Mouse (Mus musculus): ENCODE measurements around the gene Cdadc1. TPM values are rescaled to one million over a fixed set of nuclear protein-coding genes. Genes with fewer than 3 reads are reported as not detected.

Gene Cdadc1
- polyA plus RNA-seq, 1 experiment from 2014 or later = 38.6 TPM

DNA sequence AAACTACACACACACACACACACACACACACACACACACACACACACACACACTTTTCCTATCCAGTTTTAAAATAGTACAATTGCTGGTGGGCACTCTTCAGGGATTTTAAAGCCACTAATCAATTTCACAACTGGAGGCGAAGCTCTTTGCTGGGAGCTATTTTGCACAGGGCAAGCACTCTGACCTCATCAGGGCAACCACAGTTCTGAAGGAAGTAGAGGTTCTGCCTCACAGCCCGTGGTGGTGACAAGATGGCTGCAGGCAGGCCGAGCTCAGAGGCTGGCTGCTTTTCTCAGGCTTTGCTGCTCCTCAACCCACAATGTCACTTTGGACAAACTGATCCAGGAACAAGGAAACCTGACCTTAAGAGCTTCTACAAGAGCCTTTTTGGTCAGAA is 9.3 kb upstream of the Cdadc1 start:
- ChIA-PET CTCF (interaction anchor here (1.3 kb wide), 1 partner anchor 11 kb away, joined by 4 read pairs; no protein-coding TSS in a partner anchor), POLR2A (no interaction called here)
- in situ Hi-C loops (cut with MboI; ENCODE audit: low pct_unique_long_range_greater_than_20kb) = loop anchor here (5.0 to 10.0 kb wide), 3 partner anchors 335 to 1088 kb away; no protein-coding TSS in a partner anchor
- DNase-seq (ENCODE audit: low read depth, low spot score) = no peak
- ATAC-seq = no peak
- H3K27me3 ChIP-seq = peaks cover 26% of the 10 kb centered on the region
- no peak for TF ChIP-seq CTCF (IDR thresholded peaks at IDR 0.05)

DNA sequence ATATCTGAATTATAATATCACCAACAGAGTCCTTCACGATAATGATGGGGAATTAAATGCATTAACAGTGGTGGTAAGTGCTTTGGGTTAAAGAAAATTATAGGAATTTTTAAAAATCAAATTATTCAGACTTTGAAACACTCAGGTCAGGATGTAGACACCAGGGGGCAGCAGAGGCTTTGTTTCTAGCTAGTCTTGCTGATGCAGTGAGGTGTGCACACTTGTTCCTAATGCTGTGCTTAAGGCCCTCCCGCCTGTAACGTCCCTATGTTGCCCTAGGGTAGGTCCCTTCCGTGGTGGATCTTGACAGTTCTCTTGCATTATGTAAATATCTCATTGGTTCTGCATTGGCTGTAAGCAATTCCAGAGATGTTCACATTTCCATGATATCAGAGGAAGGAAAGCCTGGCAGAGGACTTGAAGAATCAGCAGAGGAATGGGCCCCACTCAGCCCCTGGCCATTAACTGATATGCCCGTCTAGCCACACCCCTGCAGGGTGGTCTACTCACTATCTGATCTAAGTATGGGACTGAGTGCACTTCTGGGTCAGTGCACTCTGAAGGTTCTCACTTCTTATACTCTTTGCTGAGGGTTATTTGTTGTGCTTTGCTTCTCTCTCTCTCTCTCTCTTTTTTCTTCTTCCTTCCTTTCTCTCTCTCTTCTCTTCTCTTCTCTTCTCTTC is 8.1 kb upstream of the Cdadc1 start:
- POLR2A ChIA-PET = no interaction called here
- H3K27me3 ChIP-seq = peaks cover 34% of the 10 kb centered on the region
- in situ Hi-C loops (cut with MboI; ENCODE audit: low pct_unique_long_range_greater_than_20kb) = loop anchor here (5.0 to 10.0 kb wide), 3 partner anchors 336 to 1089 kb away; no protein-coding TSS in a partner anchor
- CTCF ChIA-PET = interaction anchor here (0.6 to 1.9 kb wide), 4 partner anchors 13 to 411 kb away, joined by 3 to 6 read pairs (median 4); no protein-coding TSS in a partner anchor
- ATAC-seq (no peak), DNase-seq (ENCODE audit: low read depth, low spot score) (no peak)
- peak; percentile 73 for TF ChIP-seq CTCF (IDR thresholded peaks at IDR 0.05)

DNA sequence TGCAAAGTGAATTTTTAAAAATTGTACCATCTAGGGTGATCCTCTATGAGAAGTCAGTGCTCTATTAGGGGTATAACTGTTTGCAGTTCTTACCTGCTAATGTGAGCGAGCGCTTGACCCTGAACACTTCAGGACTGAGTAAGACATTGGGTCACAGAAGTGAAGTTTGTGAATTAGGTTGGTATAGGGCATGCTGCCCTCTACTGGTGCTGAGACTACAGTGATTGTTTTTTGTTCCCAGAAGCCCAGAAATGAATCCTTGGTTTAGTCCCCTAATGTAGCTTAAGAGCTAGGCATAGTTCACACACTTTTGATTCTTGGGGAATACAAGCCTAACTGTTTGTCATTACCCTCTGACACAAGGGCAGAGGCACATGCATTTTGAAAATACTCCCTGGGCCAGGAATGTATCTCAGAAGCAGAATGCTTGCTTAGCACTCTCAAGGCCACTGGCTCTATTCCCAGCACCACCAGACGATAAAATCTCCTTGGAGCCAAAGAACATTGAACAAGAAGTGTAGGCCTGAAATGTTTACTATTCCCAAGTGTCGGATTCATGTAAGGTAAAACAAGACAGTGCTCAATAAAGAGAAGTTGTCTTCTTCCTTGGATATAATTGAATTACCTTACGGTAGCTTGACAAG is 6.4 kb upstream of the Cdadc1 start:
- in situ Hi-C loops (cut with MboI; ENCODE audit: low pct_unique_long_range_greater_than_20kb) = loop anchor here (10.0 kb wide), 1 partner anchor 1091 kb away; no protein-coding TSS in a partner anchor
- ChIA-PET CTCF (interaction anchor here (0.8 to 1.9 kb wide), 5 partner anchors 9 to 413 kb away, joined by 3 to 6 read pairs (median 6); no protein-coding TSS in a partner anchor), POLR2A (no interaction called here)
- H3K27me3 ChIP-seq = peaks cover 44% of the 10 kb centered on the region
- no peak for DNase-seq (ENCODE audit: low read depth, low spot score)
- TF ChIP-seq CTCF (IDR thresholded peaks at IDR 0.05) = peak; percentile 75
- no peak for ATAC-seq

DNA sequence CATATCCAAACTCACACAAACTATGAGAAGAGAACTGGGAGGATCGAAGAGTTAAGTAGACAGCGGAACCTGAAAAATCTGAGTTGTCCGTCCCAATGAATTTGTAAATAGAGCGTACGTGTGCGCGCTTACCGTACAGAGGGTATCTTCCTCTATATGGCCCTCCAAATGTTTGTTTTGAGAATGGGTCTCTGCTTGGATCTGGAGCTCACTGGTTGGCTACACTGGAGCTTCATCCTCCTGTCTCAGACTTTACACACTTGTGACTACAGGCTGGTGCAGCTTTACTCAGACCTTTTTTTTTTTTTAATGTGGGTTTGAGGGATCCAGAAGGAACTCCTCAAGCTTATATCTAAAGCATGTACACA is 485 bp upstream of the Cdadc1 start:
- TF ChIP-seq CTCF (IDR thresholded peaks at IDR 0.05) = no peak
- in situ Hi-C loops (cut with MboI; ENCODE audit: low pct_unique_long_range_greater_than_20kb) = no loop called here
- ChIA-PET CTCF (no interaction called here), POLR2A (interaction anchor here (0.5 to 0.6 kb wide), 2 partner anchors 299 to 339 kb away, joined by 3 read pairs; no protein-coding TSS in a partner anchor)
- H3K27me3 ChIP-seq = peaks cover 25% of the 10 kb centered on the region
- ATAC-seq = no peak
- DNase-seq (ENCODE audit: low read depth, low spot score) = no peak

DNA sequence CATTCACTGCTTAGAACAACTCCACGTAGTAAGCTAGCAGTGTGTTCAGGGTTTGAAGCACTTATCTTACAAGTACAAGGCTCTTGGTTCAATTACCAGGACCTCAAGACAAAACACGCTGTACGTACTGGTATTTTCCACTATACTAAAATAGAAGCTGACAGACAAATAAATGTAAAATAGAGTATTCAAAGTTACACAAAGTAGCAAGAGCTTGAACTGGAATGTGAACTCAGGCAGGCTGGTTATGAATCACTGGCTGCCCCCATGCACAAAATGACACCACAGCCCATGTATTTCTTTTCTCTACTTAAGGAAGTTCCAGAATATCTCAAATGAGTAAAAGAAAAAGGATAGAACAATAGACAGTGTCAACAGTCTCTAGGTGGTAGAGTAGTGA is 2.8 kb downstream of the Cdadc1 start:
- peaks cover 4% of the 10 kb centered on the region for H3K27me3 ChIP-seq
- ATAC-seq (no peak), DNase-seq (ENCODE audit: low read depth, low spot score) (no peak)
- in situ Hi-C loops (cut with MboI; ENCODE audit: low pct_unique_long_range_greater_than_20kb) = no loop called here
- CTCF ChIA-PET = no interaction called here
- POLR2A ChIA-PET = no interaction called here
- no peak for TF ChIP-seq CTCF (IDR thresholded peaks at IDR 0.05)

DNA sequence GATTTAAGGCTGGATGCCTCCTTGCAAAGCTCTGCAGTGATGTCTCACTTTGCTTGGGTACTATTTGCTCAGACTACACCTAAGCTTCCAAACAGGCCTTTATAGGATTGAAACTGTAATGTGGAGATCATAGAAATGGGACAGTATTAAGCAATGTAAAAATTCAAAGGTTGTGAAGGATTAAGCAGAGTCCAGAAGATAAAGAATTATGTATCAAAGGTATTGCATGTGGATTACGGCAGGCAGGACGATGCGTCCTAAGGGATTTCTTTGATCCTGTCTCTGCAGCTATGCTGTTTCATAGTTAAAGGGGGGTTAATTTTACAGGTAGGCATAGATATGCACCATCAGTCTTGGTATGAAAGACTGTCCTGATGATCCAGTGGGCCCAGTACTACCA is 5.2 kb downstream of the Cdadc1 start:
- DNase-seq (ENCODE audit: low read depth, low spot score) (no peak), ATAC-seq (no peak)
- no peak for TF ChIP-seq CTCF (IDR thresholded peaks at IDR 0.05)
- in situ Hi-C loops (cut with MboI; ENCODE audit: low pct_unique_long_range_greater_than_20kb) = no loop called here
- ChIA-PET CTCF (no interaction called here), POLR2A (no interaction called here)
- no peaks in the 10 kb centered on the region for H3K27me3 ChIP-seq

DNA sequence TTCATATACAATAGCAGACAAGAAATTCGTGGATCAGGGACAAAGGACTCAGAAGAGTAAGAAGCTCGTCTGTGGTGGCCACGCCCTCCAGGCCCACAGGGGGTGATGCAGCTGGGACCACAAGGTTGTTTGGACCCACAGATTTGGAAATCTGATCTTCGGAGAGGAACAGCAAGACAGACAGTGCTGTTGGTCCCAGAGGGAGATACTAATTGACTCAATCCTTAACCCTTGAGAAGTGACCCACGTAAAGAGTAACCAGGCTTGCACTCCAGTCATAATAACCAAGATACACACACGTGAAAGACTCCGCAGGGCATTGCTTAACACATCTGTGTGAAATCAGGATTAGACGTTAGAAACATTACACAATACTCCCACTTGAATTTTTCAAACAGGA is 5.9 kb downstream of the Cdadc1 start:
- ChIA-PET POLR2A (no interaction called here), CTCF (no interaction called here)
- DNase-seq (ENCODE audit: low read depth, low spot score) = no peak
- in situ Hi-C loops (cut with MboI; ENCODE audit: low pct_unique_long_range_greater_than_20kb) = no loop called here
- TF ChIP-seq CTCF (IDR thresholded peaks at IDR 0.05) = no peak
- no peak for ATAC-seq
- H3K27me3 ChIP-seq = no peaks in the 10 kb centered on the region

DNA sequence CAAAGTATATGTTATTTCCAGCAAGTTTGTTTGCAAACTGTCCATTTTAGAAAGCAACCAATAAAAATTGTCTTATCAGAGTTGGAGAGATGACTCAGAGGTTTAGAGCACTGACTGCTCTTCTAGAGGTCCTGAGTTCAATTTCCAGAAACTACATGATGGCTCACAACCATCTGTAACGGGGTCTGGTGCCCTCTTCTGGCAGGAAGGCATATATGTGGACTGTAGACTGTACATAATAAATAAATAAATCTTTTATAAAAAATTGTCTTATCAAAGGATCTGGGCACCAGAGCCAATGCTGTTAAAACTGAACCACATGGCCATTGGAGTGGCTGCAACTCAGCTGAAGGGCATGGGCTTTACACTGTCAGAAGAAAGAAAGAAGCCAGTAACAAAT is 7.1 kb downstream of the Cdadc1 start:
- peak; percentile 72 for TF ChIP-seq CTCF (IDR thresholded peaks at IDR 0.05)

DNA sequence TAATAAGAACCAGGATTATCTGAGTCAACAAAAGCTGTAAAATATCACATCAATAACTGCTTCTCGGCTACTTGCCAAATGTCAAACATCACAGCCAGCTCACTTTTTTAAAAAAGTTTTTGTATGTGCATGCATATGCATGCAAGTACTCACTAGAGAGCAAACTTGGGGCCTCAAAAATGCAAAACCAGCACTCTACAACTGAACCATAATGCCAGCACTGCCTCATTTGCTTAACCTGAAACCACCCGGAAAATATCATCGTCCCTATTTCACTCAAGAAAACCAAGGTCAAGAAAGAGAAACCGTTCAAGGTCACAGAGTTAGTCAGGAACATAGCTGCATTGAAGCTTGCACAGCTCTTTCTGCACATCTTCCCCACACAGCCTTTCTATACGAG is 21.4 kb downstream of the Cdadc1 start:
- no peak for ATAC-seq
- no peak for DNase-seq (ENCODE audit: low read depth, low spot score)
- POLR2A ChIA-PET = no interaction called here
- TF ChIP-seq CTCF (IDR thresholded peaks at IDR 0.05) = no peak
- in situ Hi-C loops (cut with MboI; ENCODE audit: low pct_unique_long_range_greater_than_20kb) = no loop called here
- CTCF ChIA-PET = interaction anchor here (0.9 kb wide), 1 partner anchor 17 kb away, joined by 3 read pairs; no protein-coding TSS in a partner anchor
- no peaks in the 10 kb centered on the region for H3K27me3 ChIP-seq

More for the DNA sequence above, 7.1 kb downstream of the Cdadc1 start:
- in situ Hi-C loops (cut with MboI; ENCODE audit: low pct_unique_long_range_greater_than_20kb) = no loop called here
- ChIA-PET POLR2A (no interaction called here), CTCF (interaction anchor here (1.2 to 1.9 kb wide), 2 partner anchors 14 to 23 kb away, joined by 3 to 6 read pairs; no protein-coding TSS in a partner anchor)
- H3K27me3 ChIP-seq = no peaks in the 10 kb centered on the region
- DNase-seq (ENCODE audit: low read depth, low spot score) (no peak), ATAC-seq (no peak)

DNA sequence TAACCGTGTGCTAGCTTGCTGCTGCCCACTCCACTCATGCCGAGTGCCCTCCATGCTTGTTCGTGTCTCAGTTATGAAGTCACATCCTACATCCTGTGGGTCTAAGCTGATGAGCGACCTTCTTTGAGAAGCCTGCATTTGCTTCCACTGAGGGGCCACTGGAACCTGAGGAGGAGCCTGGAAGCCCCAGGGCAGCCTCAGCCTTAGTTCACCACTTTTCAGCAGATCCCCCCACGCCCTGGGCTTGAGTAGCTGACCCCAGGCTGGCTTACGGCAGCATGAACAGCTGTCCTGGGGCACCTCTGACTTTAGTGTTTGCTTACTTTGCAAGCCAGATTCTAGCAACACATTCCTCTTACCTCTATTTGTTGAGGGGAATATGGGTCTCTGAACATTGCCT is 31.0 kb downstream of the Cdadc1 start:
- no peaks in the 10 kb centered on the region for H3K27me3 ChIP-seq
- in situ Hi-C loops (cut with MboI; ENCODE audit: low pct_unique_long_range_greater_than_20kb) = loop anchor here (25.0 kb wide), 1 partner anchor 354 kb away; the partner anchor contains the start of gene Rcbtb1
- ChIA-PET POLR2A (no interaction called here), CTCF (interaction anchor here (1.6 kb wide), 1 partner anchor 10 kb away, joined by 4 read pairs; no protein-coding TSS in a partner anchor)
- DNase-seq (ENCODE audit: low read depth, low spot score) (no peak), ATAC-seq (no peak)
- no peak for TF ChIP-seq CTCF (IDR thresholded peaks at IDR 0.05)

DNA sequence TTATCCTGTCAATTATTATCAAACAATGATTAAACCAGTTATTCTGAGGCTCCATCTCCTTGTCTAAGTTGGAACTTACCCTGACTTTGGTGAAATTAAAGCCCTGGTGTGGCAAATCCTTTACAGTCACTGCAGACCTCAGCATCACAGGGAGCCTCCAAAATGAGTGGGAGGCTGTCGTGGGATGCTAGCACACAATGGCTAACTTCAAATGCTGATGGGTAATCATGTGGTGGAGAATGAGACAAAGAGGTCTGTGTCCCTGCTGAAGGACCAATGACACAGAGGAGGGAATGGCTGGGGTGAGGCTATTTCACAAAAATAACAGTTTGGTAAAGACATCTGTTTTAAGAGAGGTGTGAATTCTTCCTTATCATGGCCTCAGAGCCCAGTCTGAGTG is 39.9 kb downstream of the Cdadc1 start:
- ChIA-PET POLR2A (no interaction called here), CTCF (interaction anchor here (1.3 to 3.2 kb wide), 2 partner anchors 91 to 96 kb away, joined by 3 to 21 read pairs; no protein-coding TSS in a partner anchor)
- ATAC-seq (no peak), DNase-seq (ENCODE audit: low read depth, low spot score) (no peak)
- no peaks in the 10 kb centered on the region for H3K27me3 ChIP-seq
- in situ Hi-C loops (cut with MboI; ENCODE audit: low pct_unique_long_range_greater_than_20kb) = loop anchor here (5.0 to 25.0 kb wide), 2 partner anchors 91 to 346 kb away; partner anchors contain the start of gene Rcbtb1
- TF ChIP-seq CTCF (IDR thresholded peaks at IDR 0.05) = no peak
